In genomic region chr9:77967584-77968163, GRCm38 (mm10) we compare ENCODE assay signal across 16 mouse cellular contexts. TPM values are rescaled to one million over a fixed set of nuclear protein-coding genes. Genes with fewer than 3 reads are reported as not detected.
DNase-seq lines count a peak whose midpoint lies in the region; ATAC-seq and TF ChIP-seq lines count a peak whose summit lies in the region.
"Had no signal": no experiment of that assay in that cellular context is flagged by ENCODE, and none has a peak within 500 bp of the region (broad histone marks: within the 10 kb centered on the region; RNA-seq: fewer than 3 reads in every experiment).

No protein-coding gene starts in this region.

- no peak for TF ChIP-seq CTCF in layer of hippocampus, adult 2 months (conservative IDR thresholded peaks at IDR 0.05)
- no peak for TF ChIP-seq CTCF in left cerebral cortex, adult 2 months (IDR thresholded peaks at IDR 0.05)

- DNase-seq in cerebellum, postnatal 4 days (ENCODE audit: low spot score in 2 of 2): no peak
- DNase-seq in layer of hippocampus, adult 2 months (ENCODE audit: low spot score in 2 of 2): no peak
- no peak for DNase-seq in layer of hippocampus, postnatal 10 days (ENCODE audit: low spot score in 2 of 2)
- DNase-seq in T-cell, adult 2 months (ENCODE audit: low spot score): peak; percentile 21
- peak in 1 of 2 experiments; percentile 38 for DNase-seq in left cerebral cortex, adult 2 months (ENCODE audit: extremely low spot score in 1 of 2, low spot score in 2 of 2)
- DNase-seq in kidney, adult 11 months: no peak
- no peak for DNase-seq in neural tube, embryonic 10.5 days (ENCODE audit: extremely low spot score, low spot score)
- DNase-seq: heart, adult 11 months; heart, postnatal 10 days; kidney, postnatal 25 days; liver, embryonic 13.5 days had no signal

- intact Hi-C loops in left cerebral cortex, adult 2 months (cut with DNase I): loop anchor here (2.0 kb wide), 1 partner anchor 51 kb away; the partner anchor contains the start of gene Elovl5

- peak; percentile 57 for ATAC-seq in cerebellum, adult (ENCODE audit: insufficient number of reproducible peaks, low FRiP score, low TSS enrichment)
- ATAC-seq: intestine, embryonic 16.5 days had no signal

- no peak overlapping the region for H3K4me3 ChIP-seq in layer of hippocampus, adult 2 months
- no peak overlapping the region for H3K4me3 ChIP-seq in left cerebral cortex, adult 2 months
- H3K4me3 ChIP-seq: embryonic facial prominence, embryonic 13.5 days; forebrain, embryonic 12.5 days; liver, embryonic 13.5 days; megakaryocyte, embryonic 14.5 days had no signal

- peak overlapping the region; percentile 55; the same call in 1 of the 2 replicates for H3K27ac ChIP-seq in layer of hippocampus, adult 2 months
- H3K27ac ChIP-seq in left cerebral cortex, adult 2 months: peak overlapping the region; percentile 48; the same call in 1 of the 2 replicates
- H3K27ac ChIP-seq: embryonic facial prominence, embryonic 13.5 days; forebrain, embryonic 12.5 days; liver, embryonic 13.5 days had no signal

RNA-seq across cellular contexts. Expression of gene Elovl5, which starts 50.5 kb away (rescaled TPM):
- 10 to 100 TPM; 60.4 to 67.3 TPM for total RNA-seq in layer of hippocampus, adult 2 months (2021)
- total RNA-seq in layer of hippocampus, postnatal 10 days (2021): 10 to 100 TPM; 85.5 to 89.5 TPM
- 10 to 100 TPM; 60.4 to 62.7 TPM for total RNA-seq in left cerebral cortex, adult 2 months (2021)
